ENCODE assay signal across 8 mouse cellular contexts in genomic region chr3:85186661-85187076, GRCm38 (mm10).
DNase-seq lines count a peak whose midpoint lies in the region; ATAC-seq and TF ChIP-seq lines count a peak whose summit lies in the region.

No protein-coding gene starts in this region.

- no peak for ATAC-seq in CD4-positive, CD25-positive, alpha-beta regulatory T cell, adult 4 months
- no peak for ATAC-seq in stomach, postnatal 0 days (ENCODE audit: low FRiP score, low TSS enrichment)
- no peak for ATAC-seq in activated CD4-positive, CD25-positive, alpha-beta regulatory T cell, adult 4 months

- no peaks in the 10 kb centered on the region for H3K36me3 ChIP-seq in stomach, postnatal 0 days (ENCODE audit: control insufficient read depth, insufficient read depth, low read length)

- H3K9me3 ChIP-seq in stomach, postnatal 0 days (ENCODE audit: control insufficient read depth, low read length), result no peaks in the 10 kb centered on the region

- H3K4me3 ChIP-seq in layer of hippocampus, adult 2 months, result peak overlapping the region; percentile 41
- H3K4me3 ChIP-seq in stomach, postnatal 0 days (ENCODE audit: low read depth, low read length), result no peak overlapping the region

- no peak overlapping the region for H3K9ac ChIP-seq in stomach, postnatal 0 days (ENCODE audit: low read length)

- H3K4me2 ChIP-seq in stomach, postnatal 0 days (replicated peaks; ENCODE audit: low read depth), result peak overlapping the region; percentile 42

- H3K27me3 ChIP-seq in stomach, postnatal 0 days (ENCODE audit: control insufficient read depth, insufficient read depth, low read length), result no peaks in the 10 kb centered on the region

- WGBS in stomach, postnatal 0 days, result 40% methylated on average over 19 of the region's 19 CpGs

- DNase-seq in CD4-positive, CD25-positive, alpha-beta regulatory T cell, adult 2 months (ENCODE audit: low read depth, low spot score), result peak; percentile 6
- peak; percentile 77 for DNase-seq in cerebellum, adult 11-12 months
- DNase-seq in frontal cortex, postnatal 36 days (ENCODE audit: low spot score in 2 of 2), result peak; percentile 69 to 71
- DNase-seq in layer of hippocampus, adult 2 months (ENCODE audit: low spot score in 2 of 2), result peak; percentile 62 to 71
- DNase-seq in lung, postnatal 36 days, result peak; percentile 4
- DNase-seq in stomach, postnatal 0 days (ENCODE audit: low spot score), result no peak

- H3K27ac ChIP-seq in layer of hippocampus, adult 2 months, result peak overlapping the region; percentile 87
- no peak overlapping the region for H3K27ac ChIP-seq in stomach, postnatal 0 days (replicated peaks)

- no peaks in the 10 kb centered on the region for H3K4me1 ChIP-seq in stomach, postnatal 0 days (replicated peaks; ENCODE audit: control insufficient read depth, insufficient read depth)

- no peak for TF ChIP-seq EP300 in stomach, postnatal 0 days (optimal IDR thresholded peaks at IDR 0.05)

- TF ChIP-seq CTCF in layer of hippocampus, adult 2 months (conservative IDR thresholded peaks at IDR 0.05), result no peak
- no peak for TF ChIP-seq CTCF in stomach, postnatal 0 days (IDR thresholded peaks at IDR 0.05; ENCODE audit: low read depth)
